Mouse (Mus musculus): ENCODE data around the gene Naa25.

Naa25 gene

DNA sequence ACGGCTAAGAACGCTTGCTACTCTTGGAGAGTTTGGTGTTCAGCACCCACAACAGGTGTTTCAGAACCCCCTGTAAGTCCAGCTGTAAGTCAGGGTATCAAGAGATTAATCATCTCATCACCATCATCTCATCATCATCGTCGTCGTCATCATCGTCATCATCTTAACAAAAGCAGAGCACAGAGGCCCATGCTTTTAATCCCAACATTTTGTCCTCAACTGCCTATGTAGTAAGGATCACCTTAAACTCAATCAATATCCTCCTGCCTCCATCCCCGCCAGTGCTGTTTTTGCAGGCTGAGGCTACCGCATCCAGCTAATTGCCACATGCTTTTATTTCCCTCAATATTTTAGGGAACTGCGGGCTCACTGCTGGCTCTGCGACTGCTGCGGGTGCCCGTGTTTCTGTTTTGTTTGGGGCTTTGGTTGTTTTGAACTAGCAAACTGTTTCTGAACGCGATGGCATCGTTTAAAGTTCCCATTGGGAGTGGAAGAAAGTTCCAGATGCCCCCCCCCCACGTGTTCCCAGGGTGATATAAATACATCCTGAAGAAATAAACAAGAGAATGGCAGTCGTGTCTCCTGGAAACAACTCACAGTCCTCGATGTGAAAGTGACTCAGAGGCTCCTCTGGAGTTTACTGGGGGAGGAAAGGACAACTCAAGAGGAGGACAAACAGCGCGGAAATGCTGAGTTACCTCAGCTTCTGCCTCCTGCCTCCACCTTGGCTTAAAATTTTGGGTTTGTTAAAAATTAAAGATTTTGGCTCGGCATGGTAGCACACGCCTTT lies 11.4 kb upstream of the Naa25 start:
- no peak for TF ChIP-seq GATA4 (IDR thresholded peaks at IDR 0.05; ENCODE audit: insufficient replicate concordance, low read length)

DNA sequence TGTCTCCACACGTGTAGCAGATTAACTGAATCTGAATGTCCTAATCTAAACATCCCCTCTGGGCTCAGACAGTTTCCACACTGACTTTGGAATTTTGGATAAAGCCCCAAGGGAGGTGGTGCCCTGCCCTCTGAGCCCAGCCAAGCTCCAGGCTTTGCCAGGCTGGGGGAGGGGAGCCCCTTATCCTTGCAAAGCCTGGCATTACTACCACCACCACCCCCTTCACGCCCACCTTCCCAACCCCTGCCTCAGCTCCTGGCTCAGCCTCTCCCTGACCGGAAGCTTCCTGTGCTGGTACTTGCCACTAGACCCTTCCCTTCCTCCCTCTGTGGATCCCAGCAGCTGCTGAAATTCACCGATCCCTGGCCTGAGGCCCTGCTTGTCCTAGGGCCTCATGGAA lies 10.6 kb upstream of the Naa25 start:
- no peak for TF ChIP-seq GATA4 (IDR thresholded peaks at IDR 0.05; ENCODE audit: insufficient replicate concordance, low read length)

DNA sequence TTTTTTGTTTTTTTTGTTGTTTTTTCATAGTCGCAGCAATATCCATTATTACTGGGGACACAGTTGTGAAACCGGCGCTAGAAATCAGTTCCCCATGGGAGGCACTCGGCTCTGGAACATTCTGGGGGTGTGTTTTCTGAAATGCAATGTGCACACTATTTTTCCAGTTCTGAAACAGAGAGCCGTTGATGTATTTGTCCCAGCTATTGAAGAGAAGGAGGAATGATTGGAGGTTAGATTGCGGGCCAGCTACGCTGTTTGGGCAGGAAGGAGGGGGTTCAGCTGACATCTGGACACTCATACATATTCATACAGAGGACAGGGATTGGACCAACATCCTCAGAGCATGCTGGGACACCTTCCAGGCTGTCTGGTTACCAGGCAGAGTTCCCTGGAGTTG lies 8.6 kb upstream of the Naa25 start:
- no peak for TF ChIP-seq GATA4 (IDR thresholded peaks at IDR 0.05; ENCODE audit: insufficient replicate concordance, low read length)

DNA sequence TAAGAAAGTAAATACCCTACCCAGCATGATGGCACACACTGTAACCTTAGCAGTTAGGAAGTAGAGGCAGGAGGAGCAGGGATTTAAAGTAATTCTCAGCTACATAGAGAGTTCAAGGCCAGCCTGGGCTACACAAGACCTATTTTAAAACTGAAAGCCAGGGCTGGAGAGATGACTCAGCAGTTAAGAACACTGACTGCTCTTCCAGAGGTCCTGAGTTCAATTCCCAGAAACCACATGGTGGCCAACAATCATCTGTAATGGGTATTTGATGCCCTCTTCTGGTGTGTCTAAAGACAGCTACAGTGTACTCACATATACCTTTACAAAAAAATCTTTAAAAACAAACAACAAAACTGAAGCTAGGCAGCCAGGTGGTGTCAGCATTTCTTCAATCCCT lies 8.0 kb upstream of the Naa25 start:
- no peak for TF ChIP-seq GATA4 (IDR thresholded peaks at IDR 0.05; ENCODE audit: insufficient replicate concordance, low read length)

DNA sequence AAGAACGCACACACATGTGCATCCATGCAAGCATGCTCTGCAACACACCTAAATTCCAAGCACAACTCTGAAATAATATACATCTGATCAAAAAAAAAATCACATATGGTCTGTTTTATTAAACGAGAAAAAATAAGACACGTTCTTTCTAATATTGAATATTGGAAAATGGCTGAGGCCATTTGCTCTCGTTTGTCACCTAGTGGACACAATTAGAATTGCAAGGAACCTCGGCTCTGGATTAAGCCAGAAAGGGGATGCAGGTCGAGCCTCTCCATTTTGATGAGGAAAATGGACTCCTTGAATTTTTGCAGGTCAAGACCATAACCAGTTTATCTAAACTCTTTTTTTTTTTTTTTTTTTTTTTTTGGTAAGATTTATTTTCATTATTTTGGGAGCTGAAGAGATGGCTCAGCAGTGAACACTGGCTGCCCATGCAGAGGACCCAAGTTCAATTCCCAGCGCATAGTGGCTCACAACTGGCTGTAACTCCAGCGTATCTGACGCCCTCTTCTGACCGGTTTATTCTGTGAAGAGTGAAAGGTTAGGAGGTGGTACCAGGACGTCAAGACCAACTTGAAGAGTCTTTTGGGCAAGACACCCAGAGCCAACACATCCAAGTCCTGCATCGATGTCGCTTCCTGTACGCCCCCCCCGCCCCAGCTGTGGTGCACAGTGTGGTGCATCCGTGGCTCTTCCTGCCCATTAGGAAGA lies 4.9 kb upstream of the Naa25 start:
- TF ChIP-seq GATA4 (IDR thresholded peaks at IDR 0.05; ENCODE audit: insufficient replicate concordance, low read length) = no peak

DNA sequence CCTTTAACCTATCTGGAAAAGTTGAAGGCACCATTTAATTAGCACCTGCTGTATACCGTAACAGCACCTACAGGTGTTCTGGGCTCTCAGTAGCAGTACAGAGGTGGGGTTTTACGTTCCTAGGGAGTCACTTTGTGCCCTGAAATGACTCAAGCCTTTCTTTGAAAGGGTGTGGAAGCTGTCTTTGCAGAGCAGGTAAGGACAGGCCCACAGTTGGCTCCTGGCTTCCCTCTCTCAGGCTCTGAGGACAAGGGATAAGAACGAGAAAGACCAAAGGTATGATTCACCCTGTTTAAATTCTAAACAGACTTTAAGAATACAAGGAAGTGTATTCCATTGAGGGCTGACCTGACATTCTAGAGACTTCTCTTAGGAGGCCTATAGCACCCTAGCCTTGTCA lies 4.3 kb upstream of the Naa25 start:
- no peak for TF ChIP-seq GATA4 (IDR thresholded peaks at IDR 0.05; ENCODE audit: insufficient replicate concordance, low read length)

DNA sequence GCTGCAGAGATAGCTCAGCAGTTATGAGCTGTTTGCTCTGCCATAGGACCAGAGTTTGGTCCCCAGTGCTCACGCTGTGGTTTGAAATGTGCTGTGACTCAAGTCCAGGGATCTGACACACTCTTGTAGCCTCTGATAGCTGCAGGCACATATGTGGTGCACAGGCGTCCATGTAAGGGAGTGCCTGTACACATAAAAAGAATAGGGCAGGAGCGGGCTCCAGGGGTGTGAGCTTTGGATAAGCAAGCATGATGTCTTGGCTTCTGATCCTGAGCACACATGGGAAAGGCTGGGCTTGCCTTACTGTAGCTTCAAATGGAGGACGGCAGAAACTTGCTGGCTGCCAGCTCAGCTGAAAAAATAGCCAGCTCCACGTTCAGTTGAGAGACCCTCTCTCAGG lies 2.1 kb upstream of the Naa25 start:
- TF ChIP-seq GATA4 (IDR thresholded peaks at IDR 0.05; ENCODE audit: insufficient replicate concordance, low read length) = no peak

DNA sequence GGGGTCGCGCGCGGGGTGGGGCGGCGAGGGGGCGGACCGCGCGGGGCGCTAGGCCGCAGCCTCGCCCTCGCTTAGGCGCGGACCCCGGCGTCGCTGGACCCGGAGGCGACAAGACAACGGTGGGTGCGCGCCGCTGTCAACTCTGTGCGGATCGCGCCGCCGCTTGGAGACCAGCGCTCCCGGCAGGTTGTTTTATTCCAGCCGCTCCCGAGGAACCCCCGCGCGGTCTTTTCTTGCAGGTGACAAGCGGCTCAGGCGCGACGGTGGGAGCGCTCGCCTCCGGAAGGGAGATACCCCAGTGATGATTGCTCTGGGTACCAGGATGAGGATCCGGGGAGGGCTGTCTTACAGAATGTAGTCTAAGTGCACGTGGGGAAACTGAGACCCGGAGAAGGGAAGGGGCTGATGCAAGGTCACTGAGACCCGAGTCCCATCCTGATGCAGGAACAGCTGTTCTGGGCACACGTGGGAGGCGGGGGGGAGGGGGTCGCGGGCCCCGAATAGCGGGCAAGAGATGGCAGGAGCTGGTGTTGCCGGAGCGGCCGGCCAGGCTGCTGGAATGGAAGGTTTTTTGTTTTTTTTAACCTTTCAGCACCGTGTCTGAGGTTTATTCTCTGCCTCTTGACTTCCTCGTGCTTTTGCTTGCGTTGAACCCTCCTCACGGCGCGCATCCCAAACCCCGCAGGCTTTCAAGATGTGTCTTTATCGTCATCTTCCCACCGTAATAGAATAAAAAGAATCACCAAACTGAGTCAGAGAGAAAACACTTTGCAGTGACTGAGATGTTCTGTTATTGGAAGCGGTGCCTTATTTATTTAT lies 619 bp downstream of the Naa25 start:
- no peak for TF ChIP-seq GATA4 (IDR thresholded peaks at IDR 0.05; ENCODE audit: insufficient replicate concordance, low read length)

DNA sequence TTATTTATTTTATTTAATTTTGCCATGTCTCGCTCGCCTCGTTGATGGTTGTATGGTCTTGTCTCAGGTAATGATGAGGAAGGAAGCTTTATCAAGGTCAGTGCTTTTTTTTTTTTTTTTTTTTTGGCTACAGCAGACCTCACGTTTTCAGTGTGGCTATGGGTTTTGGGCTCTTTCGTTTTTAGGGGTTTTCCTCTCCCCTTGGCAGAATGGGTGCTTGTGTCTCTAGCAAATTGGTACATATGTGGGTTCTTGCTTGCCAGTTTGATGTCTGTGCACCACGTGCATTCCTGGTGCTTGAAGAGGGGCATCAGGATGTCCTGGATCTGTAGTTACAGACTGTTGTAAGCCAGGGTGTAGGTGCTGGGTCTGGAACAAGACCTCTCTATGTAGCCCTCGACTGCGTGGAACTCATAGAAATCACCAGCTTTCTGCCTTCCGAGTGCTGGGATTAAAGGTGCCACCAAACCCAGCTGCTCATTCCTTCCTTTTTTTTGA lies 1.3 kb downstream of the Naa25 start:
- TF ChIP-seq GATA4 (IDR thresholded peaks at IDR 0.05; ENCODE audit: insufficient replicate concordance, low read length) = no peak

DNA sequence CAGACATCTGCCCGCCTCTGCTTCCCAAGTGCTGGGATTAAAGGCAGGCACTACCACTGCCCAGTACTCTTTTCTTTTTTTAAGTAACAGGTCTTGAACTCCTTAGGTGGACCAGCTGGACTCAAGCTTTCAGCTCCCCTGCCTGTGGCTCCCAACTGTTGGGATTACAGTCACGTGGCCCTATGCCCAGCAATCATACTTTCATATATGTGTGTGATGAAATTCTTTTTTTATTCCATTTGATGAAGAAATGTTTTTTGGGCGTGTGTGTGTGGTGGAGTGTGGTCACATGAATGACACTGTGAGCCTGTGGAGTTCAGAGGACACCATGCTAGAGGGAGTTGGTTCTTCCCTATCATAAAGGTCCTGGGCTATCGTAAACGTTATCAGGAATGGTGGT lies 1.8 kb downstream of the Naa25 start:
- no peak for TF ChIP-seq GATA4 (IDR thresholded peaks at IDR 0.05; ENCODE audit: insufficient replicate concordance, low read length)

DNA sequence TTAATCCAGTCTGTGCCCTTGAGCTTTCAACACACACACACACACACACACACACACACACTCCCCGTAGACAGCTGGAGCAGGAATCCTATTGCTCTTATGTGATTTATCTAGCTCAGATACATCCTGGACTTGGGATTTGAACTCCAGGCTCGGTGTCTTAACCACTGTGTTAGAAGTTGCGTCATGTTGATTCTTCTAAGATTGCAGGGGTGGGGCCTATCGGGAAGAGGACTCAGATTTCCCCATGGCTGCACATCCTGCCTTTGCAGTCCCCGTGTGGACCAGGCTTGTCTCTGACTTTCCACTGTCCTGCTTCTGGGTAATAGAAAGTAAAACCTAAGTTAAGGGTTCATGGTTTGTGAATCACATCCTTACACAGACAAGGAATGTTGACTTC lies 2.3 kb downstream of the Naa25 start:
- TF ChIP-seq GATA4 (IDR thresholded peaks at IDR 0.05; ENCODE audit: insufficient replicate concordance, low read length) = no peak

DNA sequence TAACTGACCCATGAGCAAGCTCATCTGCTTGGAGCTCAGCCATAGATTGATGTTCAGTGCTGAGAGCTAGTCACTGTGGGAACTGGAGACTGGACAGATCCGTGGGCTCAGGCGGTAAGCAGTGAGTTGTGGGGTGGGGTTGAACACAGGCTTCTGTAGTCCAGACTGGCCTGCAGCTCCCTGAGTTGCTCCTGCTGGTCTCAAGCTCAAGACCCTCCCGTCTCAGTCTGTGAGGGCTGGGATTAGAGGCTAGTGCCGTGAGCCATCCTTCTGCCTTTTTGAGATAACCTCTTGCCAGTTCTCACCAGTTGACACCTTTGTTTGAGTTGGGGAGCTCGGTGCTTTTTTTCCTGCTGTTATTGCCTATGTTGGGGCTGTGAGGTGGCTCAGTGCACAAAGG lies 3.1 kb downstream of the Naa25 start:
- no peak for TF ChIP-seq GATA4 (IDR thresholded peaks at IDR 0.05; ENCODE audit: insufficient replicate concordance, low read length)

DNA sequence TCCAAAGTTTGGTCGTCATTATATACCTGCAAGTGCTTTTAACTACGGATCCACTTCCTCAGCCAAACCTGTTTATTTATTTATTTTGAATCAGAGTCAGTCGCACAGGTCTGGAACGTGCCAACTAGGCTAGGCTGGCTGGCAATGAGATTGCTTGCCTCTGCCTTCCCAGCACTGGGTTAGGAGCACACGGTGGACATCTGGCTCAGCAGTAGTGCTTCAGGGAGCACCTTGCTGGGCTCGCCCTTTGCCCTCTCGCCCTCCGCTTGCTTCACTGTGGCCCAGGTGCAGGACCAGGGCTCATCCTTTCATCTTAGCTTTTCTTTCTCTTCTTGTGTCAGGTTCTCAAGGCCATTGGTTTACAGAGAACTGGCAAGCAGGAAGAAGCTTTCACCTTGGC lies 10.1 kb downstream of the Naa25 start:
- no peak for TF ChIP-seq GATA4 (IDR thresholded peaks at IDR 0.05; ENCODE audit: insufficient replicate concordance, low read length)

DNA sequence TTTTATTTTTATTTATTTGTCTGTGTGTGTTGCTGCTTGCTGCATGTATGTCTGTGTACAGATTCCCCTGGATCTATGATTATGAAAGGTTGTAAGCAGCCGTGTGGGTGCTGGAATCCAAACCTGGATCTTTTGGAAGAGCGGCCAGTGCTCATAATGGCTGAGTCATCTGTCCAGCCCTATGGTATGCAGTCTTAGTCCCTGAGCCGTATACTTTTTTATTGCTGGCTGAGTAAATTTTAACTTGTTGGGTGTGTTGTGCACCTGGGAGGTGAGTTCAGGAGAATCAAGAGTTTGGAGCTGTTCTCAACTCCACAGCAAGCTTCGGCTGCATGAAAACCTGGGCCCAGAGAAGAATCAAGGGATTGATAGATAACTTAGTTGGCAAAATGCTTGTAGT lies 13.2 kb downstream of the Naa25 start:
- TF ChIP-seq GATA4 (IDR thresholded peaks at IDR 0.05; ENCODE audit: insufficient replicate concordance, low read length) = no peak

DNA sequence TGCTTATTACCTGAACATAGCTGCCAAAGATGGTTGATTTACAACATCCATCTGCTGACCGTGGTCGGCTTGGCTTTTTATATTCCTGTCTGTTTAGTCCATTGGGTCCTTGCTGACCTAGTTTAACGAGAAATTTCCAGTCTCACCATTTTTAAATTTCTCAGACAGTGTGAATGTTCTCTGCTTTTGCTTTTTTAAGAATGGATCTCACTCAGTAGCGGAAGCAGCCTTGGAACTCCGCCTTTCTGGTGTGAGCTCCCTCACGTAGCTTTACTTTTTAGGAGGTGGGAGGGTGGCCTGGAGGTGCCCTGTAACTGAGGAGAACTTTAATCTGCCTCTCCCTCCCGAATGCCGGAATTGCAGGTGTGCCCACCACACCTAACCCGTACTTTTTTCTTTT lies 23.0 kb downstream of the Naa25 start:
- no peak for TF ChIP-seq GATA4 (IDR thresholded peaks at IDR 0.05; ENCODE audit: insufficient replicate concordance, low read length)

DNA sequence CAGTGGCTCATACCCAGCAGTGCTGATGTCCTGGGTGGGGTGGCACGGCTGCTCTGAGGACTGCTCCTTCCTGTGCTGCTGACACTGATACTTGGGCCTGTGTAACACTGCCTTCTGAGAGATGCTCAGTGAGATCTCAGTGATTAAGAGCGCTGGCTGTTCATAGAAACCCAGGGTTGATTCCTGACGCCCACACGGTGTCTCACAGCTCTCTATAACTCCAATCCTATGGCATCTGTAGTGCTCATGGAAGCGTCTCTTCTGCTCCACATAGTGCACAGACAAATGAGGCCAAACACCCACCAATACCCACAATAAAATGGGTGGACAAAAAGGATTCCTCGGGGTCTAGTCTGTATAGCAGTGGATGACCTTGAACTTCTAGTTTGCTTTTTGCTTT lies 25.1 kb downstream of the Naa25 start:
- TF ChIP-seq GATA4 (IDR thresholded peaks at IDR 0.05; ENCODE audit: insufficient replicate concordance, low read length) = no peak
